Mouse (Mus musculus) neural tube, embryonic 10.5 days (tissue): ENCODE measurements around the gene Dlgap4.
"Not testable (repeated sequence)": the region's sequence is repeated elsewhere in the genome, so short reads cannot be mapped to it uniquely, and the experiment has no call there.

Source experiments
- DNase-seq: peaks from one replicate; pipeline ENCODE4 v3.0.0-alpha.2; 2017; ENCODE audit warnings: low spot score; ENCODE audit errors: extremely low spot score

The Dlgap4 gene

GRCm38 (mm10) chr2:156774738-156775454, 161.4 kb downstream of the Dlgap4 start, which contains the start of gene Myl9:
Gene Myl9 (plus strand): TSS chr2:156775420.
- peak; percentile 77 for DNase-seq

GRCm38 (mm10) chr2:156775455-156776435, 162.2 kb downstream of the Dlgap4 start:
- no peak for DNase-seq

GRCm38 (mm10) chr2:156776907-156777306, 163.4 kb downstream of the Dlgap4 start:
- DNase-seq: no peak

- no peak for DNase-seq
Measured at GRCm38 (mm10) chr2:156777326-156778004, 164.0 kb downstream of the Dlgap4 start.

- no peak for DNase-seq
Measured at GRCm38 (mm10) chr2:156778571-156778970, 165.1 kb downstream of the Dlgap4 start.

- no peak for DNase-seq
Measured at GRCm38 (mm10) chr2:156779036-156779435, 165.5 kb downstream of the Dlgap4 start.

- DNase-seq: no peak
Measured at GRCm38 (mm10) chr2:156779488-156779887, 166.0 kb downstream of the Dlgap4 start.

GRCm38 (mm10) chr2:156780129-156780528, 166.6 kb downstream of the Dlgap4 start:
- DNase-seq: no peak

- DNase-seq: no peak
Measured at GRCm38 (mm10) chr2:156780752-156781151, 167.2 kb downstream of the Dlgap4 start.

- no peak for DNase-seq
Measured at GRCm38 (mm10) chr2:156781281-156781680, 167.8 kb downstream of the Dlgap4 start.

GRCm38 (mm10) chr2:156781836-156782480, 168.5 kb downstream of the Dlgap4 start:
- no peak for DNase-seq

GRCm38 (mm10) chr2:156782481-156783348, 169.2 kb downstream of the Dlgap4 start:
- DNase-seq: no peak

GRCm38 (mm10) chr2:156783349-156783728, 169.8 kb downstream of the Dlgap4 start:
- DNase-seq: no peak

- DNase-seq: no peak
Measured at GRCm38 (mm10) chr2:156784016-156784585, 170.6 kb downstream of the Dlgap4 start.

- no peak for DNase-seq
Measured at GRCm38 (mm10) chr2:156784891-156785290, 171.4 kb downstream of the Dlgap4 start.

- DNase-seq: not testable (repeated sequence)
Measured at GRCm38 (mm10) chr2:156786369-156786768, 172.9 kb downstream of the Dlgap4 start.

GRCm38 (mm10) chr2:156787090-156787775, 173.7 kb downstream of the Dlgap4 start:
- DNase-seq: no peak

GRCm38 (mm10) chr2:156787776-156788105, 174.2 kb downstream of the Dlgap4 start:
- DNase-seq: no peak

GRCm38 (mm10) chr2:156788836-156789235, 175.3 kb downstream of the Dlgap4 start:
- DNase-seq: no peak
